Mouse (Mus musculus) hindbrain, embryonic 10.5 days (tissue): Measurements from ENCODE around the gene Fsip1. TPM values are rescaled to one million over a fixed set of nuclear protein-coding genes. Genes with fewer than 3 reads are reported as not detected.

Source experiments
- DNase-seq: peaks from one replicate; pipeline ENCODE4 v3.0.0-alpha.2; 2017; ENCODE audit warnings: low spot score
- H3K27ac ChIP-seq: fragments of 300-500 bp; sonication (generic); 2 replicates; pipeline ENCODE4 v1.5.1; 2016; ENCODE audit warnings: mild to moderate bottlenecking, moderate library complexity
- H3K27me3 ChIP-seq: fragments of 300-500 bp; sonication (generic); 2 replicates; pipeline ENCODE4 v1.6.1; 2016; ENCODE audit warnings: mild to moderate bottlenecking; ENCODE audit not compliant: poor library complexity, insufficient read depth, severe bottlenecking
- H3K36me3 ChIP-seq: fragments of 300-500 bp; sonication (generic); 2 replicates; pipeline ENCODE4 v1.6.1; 2016; ENCODE audit warnings: mild to moderate bottlenecking, moderate library complexity
- H3K4me1 ChIP-seq: fragments of 300-500 bp; sonication (generic); replicated peaks from 2 replicates; pipeline ENCODE4 v1.6.1; 2016; ENCODE audit warnings: mild to moderate bottlenecking
- H3K4me3 ChIP-seq: fragments of 300-500 bp; sonication (generic); 2 replicates; pipeline ENCODE4 v1.5.1; 2016; ENCODE audit warnings: mild to moderate bottlenecking, moderate library complexity
- H3K9me3 ChIP-seq: fragments of 300-500 bp; sonication (generic); 2 replicates; pipeline ENCODE4 v1.6.1; 2016; ENCODE audit warnings: mild to moderate bottlenecking, moderate library complexity
- WGBS: fragments of 180-500 bp; shearing (Covaris S2); methylation state at CpG from one replicate; pipeline ENCODE4 v1.1.7; 2016; 5-methylcytosine and 5-hydroxymethylcytosine counted together
- polyA plus RNA-seq: library from polyadenylated mRNA; unstranded; fragments of >200 nt; fragmentation: Nextera tagmentation; extraction: Ambion mirVana; gene quantifications from 2 replicates; pipeline ENCODE4 v1.2.1, GENCODE M21; 2016

The Fsip1 gene
- polyA plus RNA-seq, 1 experiment from 2014 or later, result 3.1 TPM

DNA sequence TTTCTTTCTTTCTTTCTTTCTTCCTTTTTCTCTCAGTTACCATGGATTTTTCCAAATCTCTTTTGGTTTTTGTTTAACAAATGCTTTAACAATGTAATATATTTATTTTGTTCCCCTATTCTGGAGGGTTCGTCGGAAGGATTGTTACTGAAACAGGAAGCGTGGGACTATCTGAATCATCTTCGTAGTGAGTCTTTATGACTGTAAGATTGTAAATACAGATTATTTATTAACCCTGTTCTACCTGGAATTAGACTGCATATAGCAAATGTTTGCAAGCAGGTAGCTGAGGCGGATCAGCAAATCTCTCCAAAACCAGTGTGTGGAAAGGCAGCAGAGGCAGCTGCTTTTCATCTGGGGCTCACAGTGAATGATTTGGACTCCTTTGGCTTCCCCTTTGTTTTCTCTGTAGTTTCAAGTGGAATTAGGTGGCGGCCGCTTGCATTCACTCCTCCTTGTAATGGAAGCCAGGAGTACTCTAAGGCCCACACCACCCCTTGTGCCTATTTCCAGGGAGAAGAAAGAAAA lies 130.8 kb downstream of the Fsip1 start:
- no peaks in the 10 kb centered on the region for H3K27me3 ChIP-seq
- 0 out of 2 replicates have a peak overlapping the region, but pooled peaks have one; percentile 16 for H3K27ac ChIP-seq
- peaks cover 54% of the 10 kb centered on the region for H3K36me3 ChIP-seq
- peaks cover 4% of the 10 kb centered on the region for H3K4me1 ChIP-seq
- no peak overlapping the region for H3K4me3 ChIP-seq
- WGBS, result 80% methylated on average over 7 of the region's 7 CpGs
- no peaks in the 10 kb centered on the region for H3K9me3 ChIP-seq
- DNase-seq, result no peak

DNA sequence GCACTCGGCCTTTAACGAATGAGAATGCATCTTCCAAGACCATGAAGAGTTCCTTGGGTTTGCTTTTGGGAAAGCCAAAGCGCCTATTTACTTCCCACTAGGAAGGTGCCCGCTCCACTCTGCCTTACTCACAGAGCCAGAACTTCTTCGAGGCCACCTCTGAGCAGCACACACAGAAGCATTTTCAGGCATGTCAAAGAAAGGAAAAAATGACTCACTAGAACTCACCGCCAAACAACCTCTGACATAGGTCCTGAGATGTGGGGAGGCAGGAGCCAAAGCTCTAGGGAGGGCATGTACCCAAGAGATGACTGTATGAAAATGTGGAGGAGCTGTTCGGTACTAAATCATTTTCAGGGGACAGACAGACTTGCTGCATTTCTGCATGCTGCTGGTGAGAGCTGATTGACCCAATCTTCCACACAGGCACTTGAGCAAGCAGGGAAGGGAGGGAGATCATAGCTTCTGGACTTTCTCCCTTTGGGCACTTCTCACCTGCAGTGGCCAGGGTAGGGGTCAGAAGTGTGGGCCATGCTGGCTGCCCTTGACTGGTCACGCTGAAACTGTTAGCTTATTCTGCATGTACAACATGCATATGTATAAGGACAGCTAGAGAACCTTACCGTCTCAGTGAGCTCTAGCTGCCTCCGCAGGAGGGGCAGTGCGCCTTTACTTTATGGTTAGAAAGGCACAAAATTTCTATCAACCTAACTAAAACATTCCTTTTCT lies 131.4 kb downstream of the Fsip1 start:
- H3K9me3 ChIP-seq, result no peaks in the 10 kb centered on the region
- H3K27me3 ChIP-seq, result no peaks in the 10 kb centered on the region
- no peak overlapping the region for H3K27ac ChIP-seq
- DNase-seq, result no peak
- peaks cover 4% of the 10 kb centered on the region for H3K4me1 ChIP-seq
- no peak overlapping the region for H3K4me3 ChIP-seq
- peaks cover 61% of the 10 kb centered on the region for H3K36me3 ChIP-seq
- 76% methylated on average over 11 of the region's 11 CpGs for WGBS

DNA sequence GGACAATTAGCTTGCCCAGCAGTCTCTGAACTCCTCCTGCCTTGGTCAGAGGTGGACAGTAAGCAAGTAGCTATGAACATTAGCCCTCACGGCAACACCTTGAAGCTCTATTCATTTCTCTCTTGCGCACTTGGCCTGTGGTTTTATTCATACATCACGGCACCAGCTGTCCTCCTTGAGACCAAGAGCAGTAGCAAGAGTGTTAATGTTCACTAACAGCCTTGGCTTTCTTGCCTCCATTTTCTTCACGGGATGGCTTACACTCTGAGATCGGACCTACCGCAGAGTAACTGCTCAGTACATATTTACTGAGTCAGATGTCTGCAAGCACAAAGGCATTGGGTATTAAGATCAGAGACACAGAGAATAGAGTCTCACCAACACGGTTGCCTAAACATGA lies 132.3 kb downstream of the Fsip1 start:
- WGBS, result 88% methylated on average over 7 of the region's 7 CpGs
- H3K27ac ChIP-seq, result no peak overlapping the region
- H3K36me3 ChIP-seq, result peaks cover 70% of the 10 kb centered on the region
- H3K4me1 ChIP-seq, result peaks cover 4% of the 10 kb centered on the region
- no peaks in the 10 kb centered on the region for H3K9me3 ChIP-seq
- H3K4me3 ChIP-seq, result no peak overlapping the region
- H3K27me3 ChIP-seq, result no peaks in the 10 kb centered on the region
- no peak for DNase-seq

DNA sequence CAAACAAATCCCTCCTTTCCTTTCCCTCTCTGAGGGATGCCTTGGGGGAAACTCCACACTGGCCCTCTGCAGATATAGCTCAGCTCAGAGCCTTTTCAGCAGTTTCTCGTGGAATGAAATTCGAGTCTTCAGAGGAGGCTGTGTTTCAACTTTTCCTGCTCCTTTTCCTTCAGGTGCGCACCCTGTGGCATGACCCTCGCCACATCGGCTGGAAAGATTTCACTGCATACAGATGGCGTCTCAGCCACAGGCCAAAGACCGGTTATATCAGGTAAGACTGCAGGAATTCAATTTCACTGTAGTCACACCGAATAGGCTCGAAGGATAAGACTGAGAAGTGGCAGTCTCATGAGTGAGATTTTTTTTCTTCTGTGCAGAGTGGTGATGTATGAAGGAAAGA lies 133.0 kb downstream of the Fsip1 start:
- Histone ChIP-seq H3K27me3 (no peaks in the 10 kb centered on the region), H3K4me1 (peaks cover 4% of the 10 kb centered on the region), H3K36me3 (peaks cover 77% of the 10 kb centered on the region), H3K4me3 (no peak overlapping the region), H3K27ac (no peak overlapping the region), H3K9me3 (no peaks in the 10 kb centered on the region)
- WGBS, result 91% methylated on average over 9 of the region's 9 CpGs
- DNase-seq, result no peak

DNA sequence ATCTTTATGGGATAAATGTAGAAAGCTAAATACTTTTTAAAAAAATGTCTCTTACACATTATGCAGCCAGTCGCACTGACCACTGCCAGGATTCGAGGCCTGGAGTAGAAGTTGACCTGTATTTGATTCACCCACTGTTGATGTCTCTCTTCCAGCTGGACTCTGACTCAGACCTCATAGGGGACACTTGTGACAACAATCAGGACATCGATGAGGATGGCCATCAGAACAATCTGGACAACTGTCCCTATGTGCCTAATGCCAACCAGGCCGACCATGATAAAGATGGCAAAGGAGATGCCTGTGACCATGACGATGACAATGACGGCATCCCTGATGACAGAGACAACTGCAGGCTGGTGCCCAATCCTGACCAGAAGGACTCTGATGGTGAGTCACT lies 134.5 kb downstream of the Fsip1 start:
- Histone ChIP-seq H3K27me3 (no peaks in the 10 kb centered on the region), H3K36me3 (peaks cover 92% of the 10 kb centered on the region), H3K27ac (no peak overlapping the region), H3K9me3 (no peaks in the 10 kb centered on the region), H3K4me1 (peaks cover 8% of the 10 kb centered on the region), H3K4me3 (no peak overlapping the region)
- WGBS, result 93% methylated on average over 6 of the region's 6 CpGs
- DNase-seq, result no peak

DNA sequence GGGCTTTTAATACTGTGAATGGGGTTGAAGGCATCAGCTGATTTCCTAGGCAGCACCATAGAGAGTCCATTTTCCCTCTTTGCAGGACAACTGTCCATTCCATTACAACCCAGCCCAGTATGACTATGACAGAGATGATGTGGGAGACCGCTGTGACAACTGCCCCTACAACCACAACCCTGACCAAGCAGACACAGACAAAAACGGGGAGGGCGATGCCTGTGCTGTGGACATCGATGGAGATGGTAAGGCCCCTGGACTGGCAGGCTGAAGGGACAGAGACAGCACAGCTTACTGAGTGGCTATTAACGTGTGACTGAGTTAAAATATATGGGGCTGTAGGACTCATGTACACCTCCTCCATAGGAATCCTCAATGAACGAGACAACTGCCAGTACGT lies 136.0 kb downstream of the Fsip1 start:
- WGBS, result 95% methylated on average over 7 of the region's 7 CpGs
- Histone ChIP-seq H3K9me3 (no peaks in the 10 kb centered on the region), H3K4me3 (no peak overlapping the region), H3K27me3 (no peaks in the 10 kb centered on the region), H3K27ac (no peak overlapping the region), H3K36me3 (peaks cover 99% of the 10 kb centered on the region), H3K4me1 (peaks cover 18% of the 10 kb centered on the region)
- no peak for DNase-seq

DNA sequence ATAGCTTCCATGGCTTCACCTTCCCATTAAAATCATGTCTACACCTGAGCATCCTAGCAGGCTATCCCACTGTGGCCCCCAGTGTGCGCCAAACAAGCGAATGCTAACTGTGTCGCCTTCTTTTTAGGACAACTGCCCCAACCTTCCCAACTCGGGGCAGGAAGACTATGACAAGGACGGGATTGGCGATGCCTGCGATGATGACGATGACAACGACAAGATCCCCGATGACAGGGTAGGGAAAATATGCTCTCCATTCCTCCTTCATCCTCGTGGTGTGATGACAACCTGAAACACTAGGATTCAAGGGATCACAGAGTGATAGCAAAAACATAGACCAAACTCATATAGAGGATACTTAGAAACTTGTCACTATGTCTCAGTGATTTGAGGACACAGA lies 136.7 kb downstream of the Fsip1 start:
- peaks cover 16% of the 10 kb centered on the region; the same call in 1 of the 2 replicates for H3K4me1 ChIP-seq
- no peak overlapping the region for H3K4me3 ChIP-seq
- no peak for DNase-seq
- WGBS, result 94% methylated on average over 11 of the region's 11 CpGs
- H3K36me3 ChIP-seq, result peaks cover 99% of the 10 kb centered on the region
- H3K9me3 ChIP-seq, result no peaks in the 10 kb centered on the region
- no peak overlapping the region for H3K27ac ChIP-seq
- no peaks in the 10 kb centered on the region for H3K27me3 ChIP-seq

DNA sequence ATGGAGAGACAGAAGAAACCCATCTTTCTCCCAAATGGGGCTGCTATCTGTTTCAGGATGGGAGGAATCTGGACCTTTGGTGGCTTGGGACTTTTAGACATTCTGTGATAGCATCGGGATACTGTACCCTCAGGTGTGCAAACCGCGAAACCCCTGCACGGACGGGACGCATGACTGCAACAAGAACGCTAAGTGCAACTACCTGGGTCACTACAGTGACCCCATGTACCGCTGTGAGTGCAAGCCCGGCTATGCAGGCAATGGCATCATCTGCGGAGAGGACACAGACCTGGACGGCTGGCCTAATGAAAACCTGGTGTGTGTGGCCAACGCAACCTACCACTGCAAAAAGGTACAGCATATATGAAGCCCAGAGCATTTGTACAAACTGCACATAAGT lies 137.1 kb downstream of the Fsip1 start:
- H3K36me3 ChIP-seq, result peaks cover 99% of the 10 kb centered on the region
- H3K4me3 ChIP-seq, result no peak overlapping the region
- 95% methylated on average over 12 of the region's 12 CpGs for WGBS
- no peaks in the 10 kb centered on the region for H3K27me3 ChIP-seq
- H3K27ac ChIP-seq, result no peak overlapping the region
- no peak for DNase-seq
- H3K9me3 ChIP-seq, result no peaks in the 10 kb centered on the region
- peaks cover 19% of the 10 kb centered on the region for H3K4me1 ChIP-seq

DNA sequence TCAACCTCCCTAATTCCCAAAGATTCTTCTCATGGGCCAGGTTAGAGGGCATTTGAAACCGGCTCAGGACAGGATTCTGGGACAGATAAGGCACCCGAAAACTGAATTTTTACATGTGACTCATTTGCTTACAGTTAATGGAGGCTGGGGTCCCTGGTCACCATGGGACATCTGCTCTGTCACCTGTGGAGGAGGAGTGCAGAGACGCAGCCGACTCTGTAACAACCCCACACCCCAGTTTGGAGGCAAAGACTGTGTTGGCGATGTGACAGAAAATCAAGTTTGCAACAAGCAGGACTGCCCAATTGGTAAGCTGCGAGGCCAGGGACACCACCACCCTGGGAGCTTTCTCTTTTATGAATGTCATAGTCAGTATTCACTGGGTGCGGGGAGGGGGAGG lies 138.3 kb downstream of the Fsip1 start:
- Histone ChIP-seq H3K4me1 (peaks cover 31% of the 10 kb centered on the region), H3K36me3 (peaks cover 90% of the 10 kb centered on the region), H3K9me3 (no peaks in the 10 kb centered on the region), H3K27me3 (no peaks in the 10 kb centered on the region), H3K27ac (no peak overlapping the region), H3K4me3 (no peak overlapping the region)
- DNase-seq, result no peak
- 87% methylated on average over 7 of the region's 7 CpGs for WGBS

DNA sequence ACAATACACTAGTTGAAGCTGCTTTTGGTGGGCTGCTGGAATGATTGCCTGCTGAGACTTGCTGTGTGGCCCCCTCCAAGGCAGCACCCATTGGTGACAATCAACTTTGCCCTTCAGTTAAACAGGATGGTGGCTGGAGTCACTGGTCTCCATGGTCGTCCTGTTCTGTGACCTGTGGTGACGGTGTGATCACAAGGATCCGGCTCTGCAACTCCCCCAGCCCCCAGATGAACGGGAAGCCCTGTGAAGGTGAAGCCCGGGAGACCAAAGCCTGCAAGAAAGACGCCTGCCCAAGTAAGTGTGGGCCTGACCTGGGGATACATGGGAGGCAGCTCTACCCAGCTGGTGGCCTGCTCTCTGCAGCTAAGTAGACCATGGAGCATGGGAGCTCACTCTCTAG lies 138.7 kb downstream of the Fsip1 start:
- H3K4me3 ChIP-seq, result no peak overlapping the region
- H3K4me1 ChIP-seq, result peaks cover 36% of the 10 kb centered on the region
- 75% methylated on average over 6 of the region's 6 CpGs for WGBS
- no peak for DNase-seq
- H3K27ac ChIP-seq, result no peak overlapping the region
- H3K36me3 ChIP-seq, result peaks cover 85% of the 10 kb centered on the region
- no peaks in the 10 kb centered on the region for H3K9me3 ChIP-seq
- H3K27me3 ChIP-seq, result peaks cover 3% of the 10 kb centered on the region

DNA sequence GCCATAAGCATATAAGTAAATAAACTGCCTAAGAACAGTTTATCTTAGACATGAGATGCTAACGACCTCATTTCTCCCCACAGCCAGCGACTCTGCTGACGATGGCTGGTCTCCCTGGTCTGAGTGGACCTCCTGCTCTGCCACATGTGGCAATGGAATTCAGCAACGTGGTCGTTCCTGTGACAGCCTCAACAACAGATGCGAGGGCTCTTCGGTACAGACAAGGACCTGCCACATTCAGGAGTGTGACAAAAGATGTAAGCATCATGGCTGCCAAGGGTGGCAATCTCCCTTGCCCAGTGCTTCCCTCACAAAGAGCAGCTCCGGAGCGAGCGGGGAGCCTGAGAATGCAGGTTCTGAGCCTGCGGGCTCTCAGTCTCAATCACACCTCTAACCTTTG lies 139.4 kb downstream of the Fsip1 start:
- no peaks in the 10 kb centered on the region for H3K9me3 ChIP-seq
- no peak overlapping the region for H3K4me3 ChIP-seq
- H3K27ac ChIP-seq, result no peak overlapping the region
- H3K27me3 ChIP-seq, result peaks cover 9% of the 10 kb centered on the region
- 78% methylated on average over 11 of the region's 11 CpGs for WGBS
- no peak for DNase-seq
- peaks cover 42% of the 10 kb centered on the region for H3K4me1 ChIP-seq
- H3K36me3 ChIP-seq, result peaks cover 79% of the 10 kb centered on the region

DNA sequence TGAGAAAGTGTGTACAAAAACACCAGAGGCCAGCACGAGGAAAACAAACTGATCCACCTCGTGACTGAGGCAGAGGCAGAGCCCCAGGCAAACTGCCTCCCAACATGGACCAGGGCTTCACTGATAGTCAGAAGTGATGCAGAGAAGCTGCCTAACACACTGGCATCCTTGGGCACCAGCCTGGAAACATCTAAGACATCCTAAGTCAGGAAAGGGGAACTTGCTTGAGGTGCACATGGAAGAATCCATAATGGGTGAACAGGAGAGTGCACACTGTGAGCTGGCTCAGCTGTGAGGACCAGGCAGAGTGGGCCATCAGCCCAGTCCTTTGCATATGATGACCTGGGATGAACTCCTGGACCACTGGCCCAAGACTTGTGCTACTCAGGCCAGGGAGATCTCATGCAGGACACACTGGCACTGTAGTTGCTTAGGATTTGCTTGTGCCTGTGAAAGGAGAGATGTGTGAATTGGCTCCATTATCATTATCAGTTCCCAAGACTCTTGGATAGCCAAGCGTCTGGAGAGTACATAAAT lies 139.9 kb downstream of the Fsip1 start:
- peaks cover 48% of the 10 kb centered on the region for H3K4me1 ChIP-seq
- peaks cover 10% of the 10 kb centered on the region for H3K27me3 ChIP-seq
- no peak overlapping the region for H3K27ac ChIP-seq
- no peaks in the 10 kb centered on the region for H3K9me3 ChIP-seq
- H3K4me3 ChIP-seq, result no peak overlapping the region
- H3K36me3 ChIP-seq, result peaks cover 73% of the 10 kb centered on the region
- no peak for DNase-seq
- WGBS, result 80% methylated on average over 3 of the region's 3 CpGs

DNA sequence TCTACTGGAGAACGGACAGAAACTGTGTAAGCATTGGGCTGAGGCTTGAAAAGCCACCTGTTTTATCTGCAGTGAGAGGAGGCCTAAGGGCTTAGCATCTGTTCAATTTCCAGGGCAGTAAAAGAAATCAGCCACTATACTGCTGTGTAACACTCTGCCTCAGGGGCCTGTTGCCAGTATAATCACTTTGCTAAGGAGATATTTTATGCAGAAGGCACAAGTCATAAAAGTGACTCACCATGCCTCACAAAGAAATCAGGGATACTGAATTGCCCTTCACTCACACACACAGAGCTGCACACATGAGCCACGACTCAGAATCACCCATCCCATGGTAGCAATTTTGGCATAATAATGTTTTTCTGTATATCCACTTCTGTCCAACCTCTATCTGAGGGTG lies 140.6 kb downstream of the Fsip1 start:
- peaks cover 67% of the 10 kb centered on the region for H3K36me3 ChIP-seq

More for the DNA sequence above, 140.6 kb downstream of the Fsip1 start:
- Histone ChIP-seq H3K27ac (no peak overlapping the region), H3K4me3 (no peak overlapping the region), H3K4me1 (peaks cover 52% of the 10 kb centered on the region), H3K27me3 (peaks cover 10% of the 10 kb centered on the region), H3K9me3 (no peaks in the 10 kb centered on the region)
- no peak for DNase-seq
- 84% methylated on average over 2 of the region's 2 CpGs for WGBS
